Mouse (Mus musculus) c-Kit-positive CD71-positive TER-119-positive erythroid progenitor cells, embryonic 14.5 days (primary cell): ENCODE data around the gene Krtap3-3.
"Not testable (repeated sequence)": the region's sequence is repeated elsewhere in the genome, so short reads cannot be mapped to it uniquely, and the experiment has no call there.

Source experiments
- DNase-seq: peaks from one replicate; pipeline ENCODE4 v3.0.0-alpha.2; 2013; ENCODE audit warnings: low spot score

Gene Krtap3-3

GRCm38 (mm10) chr11:99550765-99551164 lies at the start of gene Krtap3-3:
Gene Krtap3-3 (minus strand): TSS chr11:99550865.
- no peak for DNase-seq

- not testable (repeated sequence) for DNase-seq
Measured at GRCm38 (mm10) chr11:99597742-99598141, 47.1 kb upstream of the Krtap3-3 start, which contains the start of gene Krtap9-3. Gene Krtap9-3 (minus strand): TSS chr11:99598105.

- no peak for DNase-seq
Measured at GRCm38 (mm10) chr11:99590981-99591380, 40.3 kb upstream of the Krtap3-3 start, which contains the start of gene Krtap1-3. Gene Krtap1-3 (minus strand): TSS chr11:99591339.

GRCm38 (mm10) chr11:99585096-99585495 lies 34.4 kb upstream of the Krtap3-3 start:
- no peak for DNase-seq

- DNase-seq, result no peak
Measured at GRCm38 (mm10) chr11:99583245-99583704, 32.6 kb upstream of the Krtap3-3 start, which contains the start of gene Krtap1-4. Gene Krtap1-4 (minus strand): TSS chr11:99583654.

GRCm38 (mm10) chr11:99581564-99581963 lies 30.9 kb upstream of the Krtap3-3 start:
- DNase-seq, result no peak

- DNase-seq, result no peak
Measured at GRCm38 (mm10) chr11:99581051-99581450, 30.4 kb upstream of the Krtap3-3 start.

- DNase-seq, result no peak
Measured at GRCm38 (mm10) chr11:99580636-99581035, 30.0 kb upstream of the Krtap3-3 start, which contains the start of gene Krtap1-5. Gene Krtap1-5 (minus strand): TSS chr11:99581016.

GRCm38 (mm10) chr11:99574106-99574505 lies 23.4 kb upstream of the Krtap3-3 start:
- peak; percentile 19 for DNase-seq

- DNase-seq, result no peak
Measured at GRCm38 (mm10) chr11:99573164-99573563, 22.5 kb upstream of the Krtap3-3 start.

GRCm38 (mm10) chr11:99566530-99566929 lies 15.9 kb upstream of the Krtap3-3 start, which contains the start of gene Krtap3-1:
Gene Krtap3-1 (minus strand): TSS chr11:99566630.
- DNase-seq, result no peak

- DNase-seq, result no peak
Measured at GRCm38 (mm10) chr11:99562580-99562979, 11.9 kb upstream of the Krtap3-3 start.

GRCm38 (mm10) chr11:99559366-99559765 lies 8.7 kb upstream of the Krtap3-3 start, which contains the start of gene Gm11939:
Gene Gm11939 (minus strand): TSS chr11:99559466.
- no peak for DNase-seq

- no peak for DNase-seq
Measured at GRCm38 (mm10) chr11:99557976-99558745, 7.5 kb upstream of the Krtap3-3 start.

- DNase-seq, result no peak
Measured at GRCm38 (mm10) chr11:99556753-99557152, 6.1 kb upstream of the Krtap3-3 start, which contains the start of gene Krtap3-2. Gene Krtap3-2 (minus strand): TSS chr11:99556853.

- DNase-seq, result no peak
Measured at GRCm38 (mm10) chr11:99556195-99556594, 5.5 kb upstream of the Krtap3-3 start.

GRCm38 (mm10) chr11:99547892-99548291 lies 2.8 kb downstream of the Krtap3-3 start:
- no peak for DNase-seq

GRCm38 (mm10) chr11:99539721-99540120 lies 10.9 kb downstream of the Krtap3-3 start:
- no peak for DNase-seq

- DNase-seq, result no peak
Measured at GRCm38 (mm10) chr11:99521288-99521860, 29.3 kb downstream of the Krtap3-3 start, which contains the start of gene Krt39. Gene Krt39 (minus strand): TSS chr11:99521338.

- no peak for DNase-seq
Measured at GRCm38 (mm10) chr11:99514098-99514497, 36.6 kb downstream of the Krtap3-3 start.
